Mouse (Mus musculus) heart, embryonic 15.5 days (tissue): ENCODE measurements at regions not wholly inside any gene's neighbourhood (a gene's known extent, or its start where the extent isn't known, plus 50 kb on each side); places are given as distances from the start of the nearest gene placed in this dataset.

Experiments used
- ATAC-seq: fragments of 200-750 bp; cut with Nextera tagmentation; replicated peaks from 2 replicates; pipeline ENCODE4 v1.8.0; 2017; ENCODE audit warnings: low read depth, moderate TSS enrichment; ENCODE audit not compliant: insufficient number of reproducible peaks, insufficient read depth, low FRiP score
- H3K27ac ChIP-seq: fragments of 300-500 bp; sonication (generic); 2 replicates; pipeline ENCODE4 v1.5.1; 2015; ENCODE audit warnings: mild to moderate bottlenecking, inconsistent platforms
- H3K27me3 ChIP-seq: fragments of 300-500 bp; sonication (generic); 2 replicates; pipeline ENCODE4 v1.6.1; 2015; ENCODE audit warnings: inconsistent platforms
- H3K36me3 ChIP-seq: fragments of 300-500 bp; sonication (generic); 2 replicates; pipeline ENCODE4 v1.6.1; 2015; ENCODE audit warnings: mild to moderate bottlenecking, inconsistent platforms
- H3K4me1 ChIP-seq: fragments of 300-500 bp; sonication (generic); replicated peaks from 2 replicates; pipeline ENCODE4 v1.6.1; 2015; ENCODE audit warnings: inconsistent platforms
- H3K4me2 ChIP-seq: fragments of 300-500 bp; sonication (generic); 2 replicates; pipeline ENCODE4 v1.6.1; 2015; ENCODE audit warnings: inconsistent platforms, mild to moderate bottlenecking, moderate library complexity
- H3K4me3 ChIP-seq: fragments of 300-500 bp; sonication (generic); 2 replicates; pipeline ENCODE4 v1.5.1; 2015; ENCODE audit warnings: mild to moderate bottlenecking, inconsistent platforms
- H3K9ac ChIP-seq: fragments of 300-500 bp; sonication (generic); 2 replicates; pipeline ENCODE4 v1.6.1; 2015; ENCODE audit warnings: mild to moderate bottlenecking, inconsistent platforms
- H3K9me3 ChIP-seq: fragments of 300-500 bp; sonication (generic); replicated peaks from 2 replicates; pipeline ENCODE4 v1.6.1; 2016; ENCODE audit warnings: inconsistent platforms
- WGBS: fragments of 180-500 bp; shearing (Covaris S2); methylation state at CpG from one replicate; pipeline ENCODE4 v1.1.7; 2015; ENCODE audit warnings: mixed read lengths; 5-methylcytosine and 5-hydroxymethylcytosine counted together

GRCm38 (mm10) chr9:63896073-63896807 lies 125.6 kb downstream of the Smad6 start:
- H3K4me3 ChIP-seq = no peak overlapping the region
- H3K4me1 ChIP-seq = peaks cover 26% of the 10 kb centered on the region
- H3K9me3 ChIP-seq = no peaks in the 10 kb centered on the region
- no peaks in the 10 kb centered on the region for H3K36me3 ChIP-seq
- H3K27ac ChIP-seq = peak overlapping the region; percentile 91
- H3K4me2 ChIP-seq = peak overlapping the region; percentile 44
- ATAC-seq = peak; percentile 92
- no peak overlapping the region for H3K9ac ChIP-seq
- WGBS = 8% methylated on average over 15 of the region's 15 CpGs
- no peaks in the 10 kb centered on the region for H3K27me3 ChIP-seq

GRCm38 (mm10) chr9:63892235-63892971 lies 129.5 kb downstream of the Smad6 start:
- Histone ChIP-seq H3K27me3 (no peaks in the 10 kb centered on the region), H3K9ac (no peak overlapping the region), H3K4me1 (peaks cover 40% of the 10 kb centered on the region), H3K27ac (no peak overlapping the region), H3K9me3 (no peaks in the 10 kb centered on the region), H3K4me2 (no peak overlapping the region), H3K36me3 (no peaks in the 10 kb centered on the region), H3K4me3 (no peak overlapping the region)
- no peak for ATAC-seq
- WGBS = 64% methylated on average over 17 of the region's 17 CpGs

- no peak overlapping the region for H3K27ac ChIP-seq
- 49% methylated on average over 5 of the region's 5 CpGs for WGBS
- H3K9ac ChIP-seq = no peak overlapping the region
- no peaks in the 10 kb centered on the region for H3K27me3 ChIP-seq
- peaks cover 23% of the 10 kb centered on the region for H3K4me1 ChIP-seq
- H3K9me3 ChIP-seq = no peaks in the 10 kb centered on the region
- H3K4me3 ChIP-seq = no peak overlapping the region
- 0 out of 2 replicates have a peak, but pooled peaks have one; percentile 34 for ATAC-seq
- H3K4me2 ChIP-seq = no peak overlapping the region
- H3K36me3 ChIP-seq = no peaks in the 10 kb centered on the region
These were observed 131.1 kb downstream of the Smad6 start for GRCm38 (mm10) chr9:63890717-63891116.

GRCm38 (mm10) chr9:63889570-63889969 lies 131.8 kb upstream of the Smad3 start:
- H3K9ac ChIP-seq = no peak overlapping the region
- no peaks in the 10 kb centered on the region for H3K27me3 ChIP-seq
- no peak overlapping the region for H3K27ac ChIP-seq
- WGBS = 69% methylated on average over 6 of the region's 6 CpGs
- no peaks in the 10 kb centered on the region for H3K36me3 ChIP-seq
- H3K9me3 ChIP-seq = no peaks in the 10 kb centered on the region
- ATAC-seq = no peak
- no peak overlapping the region for H3K4me3 ChIP-seq
- peaks cover 15% of the 10 kb centered on the region for H3K4me1 ChIP-seq
- H3K4me2 ChIP-seq = no peak overlapping the region

GRCm38 (mm10) chr9:63884971-63885370 lies 127.2 kb upstream of the Smad3 start:
- Histone ChIP-seq H3K4me2 (no peak overlapping the region), H3K4me3 (no peak overlapping the region), H3K9ac (no peak overlapping the region), H3K36me3 (no peaks in the 10 kb centered on the region), H3K9me3 (no peaks in the 10 kb centered on the region), H3K27me3 (no peaks in the 10 kb centered on the region), H3K4me1 (peaks cover 20% of the 10 kb centered on the region), H3K27ac (no peak overlapping the region)
- 50% methylated on average over 2 of the region's 2 CpGs for whole genome bisulfite sequencing
- no peak for ATAC-seq

DNA sequence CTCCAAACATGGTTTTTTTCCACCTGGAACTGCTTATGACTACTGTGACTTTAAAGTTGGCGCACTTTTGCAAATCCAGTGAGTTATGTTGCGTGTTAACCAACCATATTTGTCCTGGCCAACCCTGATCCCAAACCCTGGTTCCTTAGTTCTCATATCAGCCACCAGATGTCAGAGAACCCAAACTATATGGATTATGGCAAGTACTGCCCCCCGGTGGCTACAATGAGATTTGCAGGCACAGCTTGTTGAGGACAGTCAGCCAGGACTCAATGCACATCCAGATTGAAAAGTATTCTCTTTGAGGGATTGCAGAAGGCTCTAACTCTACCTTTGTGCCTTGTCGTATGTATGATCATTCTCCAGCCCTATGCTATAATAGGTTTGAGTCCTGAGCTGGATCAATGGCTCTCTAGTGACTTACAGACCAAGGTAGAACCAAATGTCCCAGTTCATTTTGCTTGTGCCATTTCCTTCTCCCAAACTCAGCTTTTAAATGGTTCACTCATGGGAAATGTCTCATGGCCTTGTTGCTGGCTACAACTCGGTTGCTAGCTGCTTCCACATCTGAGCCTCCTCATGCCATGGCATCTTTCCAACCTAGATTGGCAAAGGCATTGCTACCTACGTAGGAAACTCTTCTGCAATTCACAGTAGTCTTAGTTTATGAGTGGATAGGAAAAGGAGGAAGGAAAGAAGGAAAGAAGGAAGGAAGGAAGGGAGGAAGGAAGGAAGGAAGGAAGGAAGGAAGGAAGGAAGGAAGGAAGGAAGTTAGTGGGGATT lies 126.1 kb upstream of the Smad3 start:
- ATAC-seq = no peak
- Histone ChIP-seq H3K36me3 (no peaks in the 10 kb centered on the region), H3K27ac (no peak overlapping the region), H3K27me3 (no peaks in the 10 kb centered on the region), H3K9ac (no peak overlapping the region), H3K4me1 (peaks cover 13% of the 10 kb centered on the region; the same call in 1 of the 2 replicates), H3K4me2 (no peak overlapping the region), H3K4me3 (no peak overlapping the region), H3K9me3 (no peaks in the 10 kb centered on the region)
- 62% methylated on average over 6 of the region's 6 CpGs for WGBS

DNA sequence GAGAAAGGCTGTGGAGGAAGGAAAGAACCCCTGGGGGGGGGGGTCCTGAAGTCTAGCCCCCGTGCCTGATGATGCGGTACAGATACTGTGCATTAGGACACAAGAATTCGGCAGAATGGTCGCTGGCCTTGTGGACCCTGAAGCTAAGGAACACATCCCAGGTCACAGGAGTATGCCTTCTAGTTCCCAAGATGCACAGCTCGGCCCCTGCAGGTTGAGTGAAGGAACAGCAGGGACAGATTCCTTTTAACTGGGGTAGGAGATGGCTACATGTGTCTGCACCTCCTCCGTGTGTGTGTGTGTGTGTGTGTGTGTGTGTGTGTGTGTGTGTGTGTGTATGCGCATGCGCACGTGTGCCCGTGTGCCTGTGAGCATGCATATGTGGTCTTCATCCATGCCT lies 123.9 kb upstream of the Smad3 start:
- Histone ChIP-seq H3K27ac (no peak overlapping the region), H3K9me3 (no peaks in the 10 kb centered on the region), H3K27me3 (no peaks in the 10 kb centered on the region), H3K36me3 (no peaks in the 10 kb centered on the region), H3K4me2 (no peak overlapping the region), H3K4me1 (peaks cover 25% of the 10 kb centered on the region), H3K4me3 (no peak overlapping the region), H3K9ac (no peak overlapping the region)
- WGBS = 83% methylated on average over 10 of the region's 10 CpGs
- ATAC-seq = no peak

DNA sequence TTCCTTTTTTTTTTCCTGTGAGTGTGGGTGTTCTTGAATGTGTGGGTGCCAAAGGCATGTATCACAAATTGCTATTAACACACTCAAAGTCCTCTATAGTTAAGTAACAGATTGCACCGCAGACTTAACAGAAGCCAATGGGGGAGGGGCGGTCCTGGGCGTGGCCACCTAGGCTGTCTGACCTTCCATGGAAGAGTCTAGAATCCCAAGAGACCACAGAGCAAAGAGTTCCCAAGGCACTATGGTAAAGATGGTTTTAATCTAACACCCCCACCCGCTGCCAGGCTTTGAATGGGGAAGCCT lies 123.4 kb upstream of the Smad3 start:
- H3K4me2 ChIP-seq = peak overlapping the region; percentile 49; the same call in 1 of the 2 replicates

GRCm38 (mm10) chr9:63880487-63881260 lies 122.9 kb upstream of the Smad3 start:
- H3K27ac ChIP-seq = no peak overlapping the region
- no peak overlapping the region for H3K9ac ChIP-seq
- H3K27me3 ChIP-seq = no peaks in the 10 kb centered on the region
- H3K9me3 ChIP-seq = no peaks in the 10 kb centered on the region
- H3K4me3 ChIP-seq = no peak overlapping the region
- no peak for ATAC-seq
- no peaks in the 10 kb centered on the region for H3K36me3 ChIP-seq
- H3K4me2 ChIP-seq = peak overlapping the region; percentile 49
- WGBS = 40% methylated on average over 26 of the region's 26 CpGs
- H3K4me1 ChIP-seq = peaks cover 32% of the 10 kb centered on the region

More for the DNA sequence above, 123.4 kb upstream of the Smad3 start:
- Histone ChIP-seq H3K27ac (no peak overlapping the region), H3K9ac (no peak overlapping the region), H3K9me3 (no peaks in the 10 kb centered on the region), H3K4me1 (peaks cover 29% of the 10 kb centered on the region), H3K36me3 (no peaks in the 10 kb centered on the region), H3K4me3 (no peak overlapping the region), H3K27me3 (no peaks in the 10 kb centered on the region)
- no peak for ATAC-seq
- 68% methylated on average over 4 of the region's 4 CpGs for WGBS

DNA sequence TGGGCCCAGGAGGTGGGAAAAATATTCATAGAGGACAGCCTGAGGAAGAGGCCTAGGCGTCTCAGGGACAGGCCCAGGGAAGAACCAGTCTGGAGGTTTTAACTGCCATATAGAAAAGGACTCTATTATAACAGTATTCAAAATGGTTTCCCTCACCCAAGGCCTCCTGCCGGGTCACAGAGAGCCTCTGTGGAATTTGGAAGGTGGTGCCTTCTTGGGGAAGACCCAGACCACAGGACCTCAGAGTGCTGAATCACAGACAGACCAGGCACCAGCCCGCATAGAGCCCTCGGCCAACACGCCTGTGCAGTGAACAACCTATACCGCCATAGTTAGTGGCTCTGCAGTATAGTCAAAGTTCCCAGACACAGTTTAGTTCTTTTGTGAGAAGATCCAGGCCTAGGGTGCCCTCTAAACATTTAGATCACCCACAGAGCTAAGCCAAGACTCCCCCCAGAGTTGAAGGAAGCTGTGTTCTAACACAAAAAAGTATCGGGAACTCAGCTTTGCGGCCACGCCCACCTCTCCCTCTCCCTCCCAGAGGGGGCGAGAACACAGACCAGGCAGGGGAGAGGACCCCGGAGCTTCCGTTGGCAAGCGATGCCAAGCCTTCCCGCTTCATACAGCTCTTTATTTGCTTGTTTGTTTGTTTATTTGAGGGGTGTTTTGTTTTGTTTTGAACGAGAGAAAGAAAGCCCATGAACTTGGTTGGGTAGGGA lies 122.1 kb upstream of the Smad3 start:
- Histone ChIP-seq H3K9me3 (no peaks in the 10 kb centered on the region), H3K36me3 (no peaks in the 10 kb centered on the region), H3K4me1 (peaks cover 32% of the 10 kb centered on the region), H3K9ac (no peak overlapping the region), H3K4me2 (peak overlapping the region; percentile 49), H3K4me3 (no peak overlapping the region), H3K27ac (no peak overlapping the region), H3K27me3 (no peaks in the 10 kb centered on the region)
- 33% methylated on average over 15 of the region's 15 CpGs for WGBS
- no peak for ATAC-seq
